Mouse (Mus musculus) B cell, adult 2 months (primary cell): ENCODE data around the gene Per1.

Experiments
- DNase-seq, 2 experiments: peaks; one replicate each; pipeline ENCODE4 v3.0.0; 2022

Per1 gene

GRCm38 (mm10) chr11:69094697-69095429 is at the start of gene Per1:
TSS of gene Per1 (plus strand) at chr11:69095217.
- peak; percentile 98 to 99 for DNase-seq

- DNase-seq = peak; percentile 85
Measured at GRCm38 (mm10) chr11:69045531-69046394, 49.3 kb upstream of the Per1 start, which contains the start of gene Aurkb. TSS of gene Aurkb (plus strand) at chr11:69045647.

- DNase-seq = no peak
Measured at GRCm38 (mm10) chr11:69046395-69046774, 48.6 kb upstream of the Per1 start.

- no peak for DNase-seq
Measured at GRCm38 (mm10) chr11:69047592-69047991, 47.4 kb upstream of the Per1 start.

GRCm38 (mm10) chr11:69048151-69048550 is 46.9 kb upstream of the Per1 start:
- DNase-seq = no peak

- DNase-seq = no peak
Measured at GRCm38 (mm10) chr11:69050748-69051147, 44.3 kb upstream of the Per1 start.

GRCm38 (mm10) chr11:69051771-69052170 is 43.2 kb upstream of the Per1 start:
- no peak for DNase-seq

GRCm38 (mm10) chr11:69052824-69053421 is 42.1 kb upstream of the Per1 start:
- DNase-seq = no peak

GRCm38 (mm10) chr11:69053848-69054247 is 41.2 kb upstream of the Per1 start:
- DNase-seq = no peak

- DNase-seq = no peak
Measured at GRCm38 (mm10) chr11:69058265-69058664, 36.8 kb upstream of the Per1 start.

GRCm38 (mm10) chr11:69058729-69059356 is 36.2 kb upstream of the Per1 start:
- no peak for DNase-seq

- peak; percentile 90 to 91 for DNase-seq
Measured at GRCm38 (mm10) chr11:69059357-69059974, 35.6 kb upstream of the Per1 start, which contains the start of gene Borcs6. TSS of gene Borcs6 (plus strand) at chr11:69059717.

- DNase-seq = peak in 1 of 2 experiments; percentile 53
Measured at GRCm38 (mm10) chr11:69059975-69060411, 35.0 kb upstream of the Per1 start.

GRCm38 (mm10) chr11:69060448-69061254 is 34.4 kb upstream of the Per1 start:
- DNase-seq = peak in 1 of 2 experiments; percentile 26

- no peak for DNase-seq
Measured at GRCm38 (mm10) chr11:69061255-69061912, 33.6 kb upstream of the Per1 start.

- peak; percentile 89 to 90 for DNase-seq
Measured at GRCm38 (mm10) chr11:69062194-69062760, 32.7 kb upstream of the Per1 start.

GRCm38 (mm10) chr11:69062761-69063224 is 32.2 kb upstream of the Per1 start:
- peak; percentile 98 for DNase-seq

GRCm38 (mm10) chr11:69063413-69064201 is 31.4 kb upstream of the Per1 start:
- DNase-seq = peak; percentile 91
